Mouse (Mus musculus) liver, embryonic 12.5 days (tissue): ENCODE data around the gene Dgka. TPM values are rescaled to one million over a fixed set of nuclear protein-coding genes. Genes with fewer than 3 reads are reported as not detected.
"Not testable (repeated sequence)": the region's sequence is repeated elsewhere in the genome, so short reads cannot be mapped to it uniquely, and the experiment has no call there.

Source experiments
- ATAC-seq: fragments of 200-750 bp; cut with Nextera tagmentation; 2 replicates; pipeline ENCODE4 v1.8.0; 2017; ENCODE audit warnings: moderate number of reproducible peaks, mild to moderate bottlenecking, moderate library complexity
- H3K27ac ChIP-seq: fragments of 300-500 bp; sonication (generic); 2 replicates; pipeline ENCODE4 v1.5.1; 2016; ENCODE audit warnings: mild to moderate bottlenecking
- H3K27me3 ChIP-seq: fragments of 300-500 bp; sonication (generic); replicated peaks from 2 replicates; pipeline ENCODE4 v1.6.1; 2016; ENCODE audit warnings: mild to moderate bottlenecking, moderate library complexity
- H3K36me3 ChIP-seq: fragments of 300-500 bp; sonication (generic); 2 replicates; pipeline ENCODE4 v1.6.1; 2016; ENCODE audit warnings: mild to moderate bottlenecking, moderate library complexity
- H3K4me1 ChIP-seq: fragments of 300-500 bp; sonication (generic); 2 replicates; pipeline ENCODE4 v1.6.1; 2016
- H3K4me2 ChIP-seq: fragments of 300-500 bp; sonication (generic); 2 replicates; pipeline ENCODE4 v1.6.1; 2016; ENCODE audit warnings: mild to moderate bottlenecking, moderate library complexity
- H3K4me3 ChIP-seq: fragments of 300-500 bp; sonication (generic); 2 replicates; pipeline ENCODE4 v1.5.1; 2016; ENCODE audit warnings: mild to moderate bottlenecking, moderate library complexity
- H3K9ac ChIP-seq: fragments of 300-500 bp; sonication (generic); 2 replicates; pipeline ENCODE4 v1.6.1; 2016; ENCODE audit warnings: mild to moderate bottlenecking, moderate library complexity
- H3K9me3 ChIP-seq: fragments of 300-500 bp; sonication (generic); replicated peaks from 2 replicates; pipeline ENCODE4 v1.6.1; 2016; ENCODE audit warnings: mild to moderate bottlenecking, moderate library complexity
- WGBS: fragments of 180-500 bp; shearing (Covaris S2); methylation state at CpG from one replicate; pipeline ENCODE4 v1.1.7; 2016; ENCODE audit not compliant: insufficient replicate concordance; 5-methylcytosine and 5-hydroxymethylcytosine counted together
- polyA plus RNA-seq: library from polyadenylated mRNA; unstranded; fragments of >200 nt; fragmentation: Nextera tagmentation; extraction: Ambion mirVana; gene quantifications from 2 replicates; pipeline ENCODE4 v1.2.1, GENCODE M21; 2016

Dgka gene
- polyA plus RNA-seq, 1 experiment from 2014 or later = 2.8 TPM

GRCm38 (mm10) chr10:128725466-128725865 is 19.2 kb downstream of the Dgka start:
- H3K36me3 ChIP-seq, H3K27ac ChIP-seq, ATAC-seq, H3K4me1 ChIP-seq, H3K9me3 ChIP-seq, H3K4me2 ChIP-seq, H3K4me3 ChIP-seq, H3K9ac ChIP-seq, H3K27me3 ChIP-seq: not testable (repeated sequence)
- WGBS = 62% methylated on average over 4 of the region's 4 CpGs

- Histone ChIP-seq H3K27ac (no peak overlapping the region), H3K4me2 (no peak overlapping the region), H3K4me3 (no peak overlapping the region), H3K27me3 (0 out of 2 replicates have a peak, but pooled peaks cover 6% of the 10 kb centered on the region), H3K9ac (no peak overlapping the region), H3K36me3 (no peaks in the 10 kb centered on the region), H3K9me3 (no peaks in the 10 kb centered on the region), H3K4me1 (no peaks in the 10 kb centered on the region)
- ATAC-seq = peak; percentile 16; the same call in 1 of the 2 replicates
- 65% methylated on average over 19 of the region's 19 CpGs for WGBS
Observed at GRCm38 (mm10) chr10:128715559-128716537, 28.8 kb downstream of the Dgka start.

- H3K9me3 ChIP-seq, H3K9ac ChIP-seq, H3K4me1 ChIP-seq, H3K4me2 ChIP-seq, H3K27ac ChIP-seq, ATAC-seq, H3K36me3 ChIP-seq, H3K27me3 ChIP-seq, H3K4me3 ChIP-seq: not testable (repeated sequence)
- WGBS = 82% methylated on average over 7 of the region's 7 CpGs
Observed at GRCm38 (mm10) chr10:128711318-128711717, 33.3 kb downstream of the Dgka start.

- Histone ChIP-seq H3K27me3 (no peaks in the 10 kb centered on the region), H3K9me3 (no peaks in the 10 kb centered on the region), H3K9ac (peak overlapping the region; percentile 81), H3K4me2 (peak overlapping the region; percentile 83), H3K4me1 (peaks cover 42% of the 10 kb centered on the region), H3K4me3 (peak overlapping the region; percentile 88), H3K36me3 (peaks cover 32% of the 10 kb centered on the region), H3K27ac (peak overlapping the region; percentile 92)
- ATAC-seq = peak; percentile 31; the same call in 1 of the 2 replicates
- WGBS = 17% methylated on average over 11 of the region's 11 CpGs
Observed at GRCm38 (mm10) chr10:128705317-128705693, 39.4 kb downstream of the Dgka start.

- Histone ChIP-seq H3K4me1 (peaks cover 48% of the 10 kb centered on the region), H3K36me3 (peaks cover 38% of the 10 kb centered on the region), H3K4me2 (peak within 1 kb of the TSS; percentile 83), H3K4me3 (peak within 1 kb of the TSS; percentile 88), H3K9ac (peak within 1 kb of the TSS; percentile 81), H3K27ac (peak within 1 kb of the TSS; percentile 92), H3K9me3 (no peaks in the 10 kb centered on the region), H3K27me3 (no peaks in the 10 kb centered on the region)
- peak; percentile 91 for ATAC-seq
- WGBS = under 1% methylated on average over 61 of the region's 62 CpGs
Observed at GRCm38 (mm10) chr10:128704491-128705316, 40.0 kb downstream of the Dgka start, which contains the start of gene Cdk2. Gene Cdk2 (minus strand): TSS chr10:128705031.

GRCm38 (mm10) chr10:128703895-128704294 is 40.8 kb downstream of the Dgka start, which contains the start of gene Pmel:
Gene Pmel (plus strand): TSS chr10:128704195.
- 18% methylated on average over 4 of the region's 4 CpGs for WGBS
- no peak for ATAC-seq
- peak within 1 kb of the TSS; percentile 88 for H3K4me3 ChIP-seq

GRCm38 (mm10) chr10:128702328-128703007 is 42.2 kb downstream of the Dgka start:
- Histone ChIP-seq H3K27me3 (no peaks in the 10 kb centered on the region), H3K4me3 (no peak overlapping the region), H3K27ac (peak overlapping the region; percentile 23), H3K36me3 (peaks cover 58% of the 10 kb centered on the region), H3K4me2 (peak overlapping the region; percentile 83), H3K4me1 (peaks cover 57% of the 10 kb centered on the region), H3K9me3 (no peaks in the 10 kb centered on the region), H3K9ac (peak overlapping the region; percentile 81; the same call in 1 of the 2 replicates)
- no peak for ATAC-seq
- 58% methylated on average over 6 of the region's 6 CpGs for WGBS

More at GRCm38 (mm10) chr10:128703895-128704294, 40.8 kb downstream of the Dgka start, which contains the start of gene Pmel:
- H3K4me2 ChIP-seq = peak within 1 kb of the TSS; percentile 83
- H3K4me1 ChIP-seq = peaks cover 52% of the 10 kb centered on the region
- H3K9ac ChIP-seq = peak within 1 kb of the TSS; percentile 81
- no peaks in the 10 kb centered on the region for H3K9me3 ChIP-seq
- H3K27me3 ChIP-seq = no peaks in the 10 kb centered on the region
- H3K36me3 ChIP-seq = peaks cover 46% of the 10 kb centered on the region
- peak within 1 kb of the TSS; percentile 92 for H3K27ac ChIP-seq

GRCm38 (mm10) chr10:128700712-128701111 is 43.9 kb downstream of the Dgka start:
- ATAC-seq = no peak
- no peaks in the 10 kb centered on the region for H3K9me3 ChIP-seq
- no peak overlapping the region for H3K9ac ChIP-seq
- H3K27me3 ChIP-seq = no peaks in the 10 kb centered on the region
- H3K4me2 ChIP-seq = no peak overlapping the region
- WGBS = 86% methylated on average over 5 of the region's 5 CpGs
- H3K4me3 ChIP-seq = no peak overlapping the region
- H3K4me1 ChIP-seq = peaks cover 60% of the 10 kb centered on the region
- peaks cover 62% of the 10 kb centered on the region for H3K36me3 ChIP-seq
- H3K27ac ChIP-seq = no peak overlapping the region

- no peak overlapping the region for H3K4me3 ChIP-seq
- 36% methylated on average over 11 of the region's 11 CpGs for WGBS
- H3K4me2 ChIP-seq = no peak overlapping the region
- no peak for ATAC-seq
- H3K9me3 ChIP-seq = no peaks in the 10 kb centered on the region
- H3K36me3 ChIP-seq = peaks cover 62% of the 10 kb centered on the region
- H3K27ac ChIP-seq = 0 out of 2 replicates have a peak overlapping the region, but pooled peaks have one; percentile 10
- H3K27me3 ChIP-seq = no peaks in the 10 kb centered on the region
- H3K4me1 ChIP-seq = peaks cover 61% of the 10 kb centered on the region
- 0 out of 2 replicates have a peak overlapping the region, but pooled peaks have one; percentile 43 for H3K9ac ChIP-seq
Observed at GRCm38 (mm10) chr10:128699611-128700010, 45.0 kb downstream of the Dgka start.

- Histone ChIP-seq H3K36me3 (peaks cover 64% of the 10 kb centered on the region), H3K4me1 (peaks cover 62% of the 10 kb centered on the region), H3K9ac (no peak overlapping the region), H3K4me3 (no peak overlapping the region), H3K4me2 (no peak overlapping the region), H3K9me3 (no peaks in the 10 kb centered on the region), H3K27ac (no peak overlapping the region), H3K27me3 (no peaks in the 10 kb centered on the region)
- 74% methylated on average over 5 of the region's 5 CpGs for WGBS
- no peak for ATAC-seq
Observed at GRCm38 (mm10) chr10:128699006-128699405, 45.6 kb downstream of the Dgka start.

GRCm38 (mm10) chr10:128697072-128697725 is 47.5 kb downstream of the Dgka start:
- Histone ChIP-seq H3K9ac (no peak overlapping the region; the same call in 1 of the 2 replicates), H3K36me3 (peaks cover 55% of the 10 kb centered on the region), H3K27ac (peak overlapping the region; percentile 90), H3K4me2 (peak overlapping the region; percentile 80), H3K4me3 (no peak overlapping the region), H3K27me3 (no peaks in the 10 kb centered on the region), H3K4me1 (peaks cover 44% of the 10 kb centered on the region), H3K9me3 (no peaks in the 10 kb centered on the region)
- WGBS = 85% methylated on average over 6 of the region's 6 CpGs
- ATAC-seq = no peak
